Mouse (Mus musculus): ENCODE measurements around the gene Snrnp35.

DNA sequence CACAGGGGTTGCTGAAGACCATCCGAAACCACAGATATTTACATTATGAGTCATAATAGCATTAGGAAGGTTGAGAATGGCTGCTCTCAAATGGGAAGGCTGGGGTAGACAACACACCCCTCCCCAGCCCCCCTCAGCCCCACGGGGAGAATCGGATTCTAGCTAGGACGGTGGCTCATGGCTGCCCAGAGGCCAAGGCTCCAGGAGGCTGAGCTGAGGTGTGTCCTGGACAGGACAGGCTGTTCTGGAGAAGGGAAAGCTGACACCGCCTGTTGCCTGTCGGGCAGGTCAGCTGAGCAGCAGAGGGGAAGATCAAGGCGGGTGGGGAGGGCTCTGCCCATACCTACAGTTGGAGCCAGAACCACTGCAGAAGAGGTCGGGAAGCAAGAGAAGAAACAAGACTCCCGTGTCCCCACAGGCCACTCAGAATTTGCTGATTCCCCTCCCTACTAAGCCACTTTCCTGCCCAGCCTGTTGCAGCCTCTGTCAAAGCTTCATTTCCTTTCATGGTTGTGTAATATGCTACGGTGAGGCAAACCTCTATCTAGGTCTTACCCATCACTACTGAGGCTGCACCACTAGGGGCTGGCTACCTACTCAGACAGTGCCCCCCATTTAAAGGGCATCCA lies 23.9 kb downstream of the Snrnp35 start:
- TF ChIP-seq POLR2A (IDR thresholded peaks at IDR 0.05; ENCODE audit: extremely low read depth, insufficient read depth, low read length) (no peak), CTCF (IDR thresholded peaks at IDR 0.05; ENCODE audit: low read depth, low read length) (no peak)
